Mouse (Mus musculus): Measurements from ENCODE around the gene Sept4.

GRCm38 (mm10) chr11:87600322-87600853 lies 31.7 kb downstream of the Sept4 start:
- TF ChIP-seq CTCF (IDR thresholded peaks at IDR 0.05; ENCODE audit: borderline replicate concordance, extremely low read depth, insufficient read depth, insufficient read length): no peak
- no peak for TF ChIP-seq POLR2A (IDR thresholded peaks at IDR 0.05; ENCODE audit: borderline replicate concordance, extremely low read depth, insufficient read depth, insufficient read length, poor library complexity, severe bottlenecking)

Measured in brain, embryonic 14.5 days (tissue).